12 mouse cellular contexts compared by ENCODE assay signal in genomic region chr2:4421757-4422156, GRCm38 (mm10).
DNase-seq lines count a peak whose midpoint lies in the region; ATAC-seq and TF ChIP-seq lines count a peak whose summit lies in the region.
"Had no signal": no experiment of that assay in that cellular context is flagged by ENCODE, and none has a peak within 500 bp of the region (broad histone marks: within the 10 kb centered on the region; RNA-seq: fewer than 3 reads in every experiment).

No protein-coding gene starts in this region.

- no peaks in the 10 kb centered on the region for H3K36me3 ChIP-seq in liver, adult 2 months (ENCODE audit: control insufficient read depth, insufficient read depth, low read length)
- H3K36me3 ChIP-seq in liver, postnatal 0 days (replicated peaks; ENCODE audit: insufficient read depth, low read length): no peaks in the 10 kb centered on the region
- no peaks in the 10 kb centered on the region for H3K36me3 ChIP-seq in myocyte (ENCODE audit: control insufficient read depth, insufficient read depth)
- H3K36me3 ChIP-seq: limb, embryonic 15.5 days had no signal

- TF ChIP-seq EP300 in liver, postnatal 0 days (IDR thresholded peaks at IDR 0.05; ENCODE audit: low read depth): no peak

- H3ac ChIP-seq in myocyte (ENCODE audit: control insufficient read depth, insufficient read length): no peak overlapping the region

- ATAC-seq in liver, postnatal 0 days: no peak

- no peaks in the 10 kb centered on the region for H3K27me3 ChIP-seq in liver, adult 2 months (ENCODE audit: control insufficient read depth, insufficient read depth, low read length)
- no peaks in the 10 kb centered on the region for H3K27me3 ChIP-seq in liver, postnatal 0 days (ENCODE audit: insufficient read depth, low read length)
- H3K27me3 ChIP-seq in myocyte (ENCODE audit: control insufficient read depth, insufficient read depth, insufficient read length): no peaks in the 10 kb centered on the region
- H3K27me3 ChIP-seq: forebrain, embryonic 13.5 days; limb, embryonic 15.5 days had no signal

- H3K79me2 ChIP-seq in liver, adult 2 months (ENCODE audit: control insufficient read depth, insufficient read depth, low read length): no peaks in the 10 kb centered on the region
- peaks cover 85% of the 10 kb centered on the region for H3K79me2 ChIP-seq in myocyte (ENCODE audit: control insufficient read depth, insufficient read depth)

- H3K27ac ChIP-seq in liver, adult 2 months (replicated peaks; ENCODE audit: insufficient read depth, low read depth, low read length): no peak overlapping the region
- no peak overlapping the region for H3K27ac ChIP-seq in liver, postnatal 0 days (ENCODE audit: low read depth)
- H3K27ac ChIP-seq: limb, embryonic 15.5 days had no signal

- peaks cover 3% of the 10 kb centered on the region; the same call in 1 of the 2 replicates for H3K4me1 ChIP-seq in liver, adult 2 months (ENCODE audit: control insufficient read depth, insufficient read depth, low read length)
- H3K4me1 ChIP-seq in liver, postnatal 0 days (ENCODE audit: insufficient read depth): no peaks in the 10 kb centered on the region

- TF ChIP-seq CTCF in liver, adult 2 months (IDR thresholded peaks at IDR 0.05; ENCODE audit: low read depth, low read length): no peak
- TF ChIP-seq CTCF in liver, postnatal 0 days (IDR thresholded peaks at IDR 0.05; ENCODE audit: low read depth): no peak

- DNase-seq in liver, adult 2 months (ENCODE audit: extremely low read depth, low read depth, low spot score): peak; percentile 9
- DNase-seq in liver, postnatal 0 days: no peak
- DNase-seq in forelimb bud, embryonic 11.5 days (ENCODE audit: low read depth, low spot score): peak; percentile 83
- DNase-seq in kidney, postnatal 10 days: peak; percentile 41
- no peak for DNase-seq in right cerebral cortex, postnatal 4 days
- no peak for DNase-seq in layer of hippocampus, adult 8-10 months (ENCODE audit: low spot score in 2 of 2)
- no peak for DNase-seq in cerebellum, adult 8-10 months
- DNase-seq: thymus, adult 2 months had no signal

- H3K9me3 ChIP-seq in liver, postnatal 0 days (ENCODE audit: low read length): no peaks in the 10 kb centered on the region
- H3K9me3 ChIP-seq: forebrain, embryonic 13.5 days; limb, embryonic 15.5 days; midbrain, embryonic 10.5 days had no signal

- no peak overlapping the region for H3K4me2 ChIP-seq in liver, postnatal 0 days (ENCODE audit: low read depth, low read length)
- H3K4me2 ChIP-seq in myocyte (ENCODE audit: low read depth): peak overlapping the region; percentile 42
- H3K4me2 ChIP-seq: forebrain, embryonic 13.5 days; limb, embryonic 15.5 days had no signal

- H3K4me3 ChIP-seq in liver, adult 2 months (ENCODE audit: insufficient read depth, low read depth, low read length): no peak overlapping the region
- no peak overlapping the region for H3K4me3 ChIP-seq in liver, postnatal 0 days (ENCODE audit: low read depth, low read length)
- no peak overlapping the region for H3K4me3 ChIP-seq in myocyte
- H3K4me3 ChIP-seq: forebrain, embryonic 13.5 days; limb, embryonic 15.5 days; midbrain, embryonic 10.5 days had no signal

- 75% methylated on average over 2 of the region's 2 CpGs for WGBS in liver, adult 2 months
- WGBS in liver, postnatal 0 days (ENCODE audit: insufficient replicate concordance): 62% methylated on average over 2 of the region's 2 CpGs

- no peak overlapping the region for H3K9ac ChIP-seq in liver, adult 2 months (ENCODE audit: low read depth, low read length)
- H3K9ac ChIP-seq in liver, postnatal 0 days (replicated peaks): no peak overlapping the region
- H3K9ac ChIP-seq: forebrain, embryonic 13.5 days; limb, embryonic 15.5 days had no signal

- no peak for TF ChIP-seq POLR2A in liver, adult 2 months (IDR thresholded peaks at IDR 0.05; ENCODE audit: extremely low read depth, insufficient read depth, low read length)
- TF ChIP-seq POLR2A in myocyte (IDR thresholded peaks at IDR 0.05; ENCODE audit: insufficient read length, low read depth): no peak

TF ChIP-seq in myocyte, 11 proteins besides CTCF, POLR2A, EP300 and RAD21:
- TF ChIP-seq MAX (IDR thresholded peaks at IDR 0.05; ENCODE audit: low read depth) (no peak), CEBPB (IDR thresholded peaks at IDR 0.05; ENCODE audit: insufficient read depth, poor library complexity, severe bottlenecking) (0 out of 2 replicates have a peak, but pooled peaks have one; percentile 43), MYOD1 (IDR thresholded peaks at IDR 0.05; ENCODE audit: control insufficient read depth in 1 of 3, insufficient read length in 2 of 3, low read depth in 2 of 3) (peak in 1 of 3 experiments; percentile 16)

Comparison
In these comparisons a context has a peak if more than half of its experiments do, and no peak if none do; other contexts are left out.
1. DNase-seq: peak in liver, adult 2 months (single experiment), forelimb bud, embryonic 11.5 days (single experiment) and kidney, postnatal 10 days (single experiment); none in liver, postnatal 0 days (single experiment), right cerebral cortex, postnatal 4 days (single experiment), layer of hippocampus, adult 8-10 months (0 of 2) and cerebellum, adult 8-10 months (single experiment).